Mouse (Mus musculus) ES-E14 (cell line): ENCODE measurements around the gene Tnrc6c.

ENCODE experiments used
- CHD2 ChIP-seq: IDR thresholded peaks from 2 replicates; pipeline ENCODE4 v1.6.1; 2014; ENCODE audit warnings: mild to moderate bottlenecking, low read depth, low read length, inconsistent platforms
- HCFC1 ChIP-seq: IDR thresholded peaks from 2 replicates; pipeline ENCODE4 v1.6.1; 2012; ENCODE audit warnings: low read length, inconsistent platforms, borderline replicate concordance; ENCODE audit not compliant: insufficient read depth
- MAFK ChIP-seq: IDR thresholded peaks from 2 replicates; pipeline ENCODE4 v1.6.1; 2014; ENCODE audit warnings: mild to moderate bottlenecking, low read depth, low read length, inconsistent platforms; ENCODE audit not compliant: insufficient read depth
- ZC3H11A ChIP-seq: IDR thresholded peaks from 2 replicates; pipeline ENCODE4 v1.6.1; 2012; ENCODE audit warnings: low read depth, mild to moderate bottlenecking, inconsistent platforms, low read length, borderline replicate concordance
- ZNF384 ChIP-seq: IDR thresholded peaks from 2 replicates; pipeline ENCODE4 v1.6.1; 2012; ENCODE audit warnings: low read depth, low read length, inconsistent platforms

DNA sequence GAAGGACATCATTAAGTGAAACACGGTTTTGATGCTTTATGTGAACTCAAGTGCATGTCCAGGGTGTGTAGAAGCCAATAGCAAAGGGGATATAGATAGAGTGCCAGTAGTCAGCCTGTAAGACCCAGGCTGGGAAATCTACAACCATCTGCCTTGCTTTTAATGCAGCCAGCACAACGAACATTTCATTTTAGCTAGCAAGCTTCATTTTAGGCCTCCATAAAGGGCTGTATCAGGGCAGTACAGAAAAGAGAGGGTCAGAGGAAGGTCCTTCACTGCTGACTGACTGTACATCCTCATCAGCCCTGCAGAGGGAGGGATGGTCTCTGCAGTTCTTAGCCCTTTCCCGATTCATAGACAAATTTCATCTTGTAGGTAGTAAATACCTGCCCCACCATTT lies 23.0 kb downstream of the Tnrc6c start:
- TF ChIP-seq MAFK (no peak), CHD2 (no peak), ZNF384 (no peak), ZC3H11A (no peak), HCFC1 (no peak)
